Mouse (Mus musculus) hindbrain, embryonic 12.5 days (tissue): ENCODE measurements around the gene Cox7a2l. TPM values are rescaled to one million over a fixed set of nuclear protein-coding genes. Genes with fewer than 3 reads are reported as not detected.

Experiments used
- ATAC-seq: fragments of 200-750 bp; cut with Nextera tagmentation; 2 replicates; pipeline ENCODE4 v1.8.0; 2017; ENCODE audit warnings: moderate TSS enrichment; ENCODE audit not compliant: low FRiP score
- H3K27ac ChIP-seq: fragments of 300-500 bp; sonication (generic); 2 replicates; pipeline ENCODE4 v1.5.1; 2016; ENCODE audit warnings: mild to moderate bottlenecking
- H3K27me3 ChIP-seq: fragments of 300-500 bp; sonication (generic); 2 replicates; pipeline ENCODE4 v1.6.1; 2016; ENCODE audit warnings: mild to moderate bottlenecking
- H3K36me3 ChIP-seq: fragments of 300-500 bp; sonication (generic); 2 replicates; pipeline ENCODE4 v1.6.1; 2016; ENCODE audit warnings: mild to moderate bottlenecking
- H3K4me1 ChIP-seq: fragments of 300-500 bp; sonication (generic); 2 replicates; pipeline ENCODE4 v1.6.1; 2016
- H3K4me2 ChIP-seq: fragments of 300-500 bp; sonication (generic); replicated peaks from 2 replicates; pipeline ENCODE4 v1.6.1; 2016; ENCODE audit warnings: mild to moderate bottlenecking
- H3K4me3 ChIP-seq: fragments of 300-500 bp; sonication (generic); 2 replicates; pipeline ENCODE4 v1.5.1; 2016; ENCODE audit warnings: mild to moderate bottlenecking
- H3K9ac ChIP-seq: fragments of 300-500 bp; sonication (generic); 2 replicates; pipeline ENCODE4 v1.6.1; 2016; ENCODE audit warnings: mild to moderate bottlenecking, moderate library complexity
- H3K9me3 ChIP-seq: fragments of 300-500 bp; sonication (generic); replicated peaks from 2 replicates; pipeline ENCODE4 v1.6.1; 2016; ENCODE audit warnings: mild to moderate bottlenecking
- WGBS: fragments of 180-500 bp; shearing (Covaris S2); methylation state at CpG from one replicate; pipeline ENCODE4 v1.1.7; 2016; 5-methylcytosine and 5-hydroxymethylcytosine counted together
- polyA plus RNA-seq: library from polyadenylated mRNA; unstranded; fragments of >200 nt; fragmentation: Nextera tagmentation; extraction: Ambion mirVana; gene quantifications from 2 replicates; pipeline ENCODE4 v1.2.1, GENCODE M21; 2016

Gene Cox7a2l
- polyA plus RNA-seq, 1 experiment from 2014 or later = 139 TPM

DNA sequence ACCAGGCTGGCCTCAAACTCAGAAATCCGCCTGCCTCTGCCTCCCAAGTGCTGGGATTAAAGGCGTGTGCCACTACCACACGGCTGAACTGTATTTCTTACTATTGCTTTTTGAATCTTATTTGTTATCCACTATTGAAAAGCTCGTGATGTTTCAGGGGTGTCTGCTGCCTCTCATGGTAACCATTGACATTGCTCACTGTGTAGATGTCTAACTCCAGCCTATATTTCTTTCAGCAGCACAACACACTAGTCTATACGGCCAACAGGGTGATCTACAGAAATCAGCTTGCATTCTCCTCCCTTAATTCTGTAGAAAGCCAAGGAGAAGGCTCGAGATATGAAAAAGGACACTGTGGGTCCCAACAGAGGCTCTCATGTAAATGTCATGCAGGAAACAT, 28.1 kb upstream of the Cox7a2l start:
- WGBS = 74% methylated on average over 6 of the region's 6 CpGs
- Histone ChIP-seq H3K4me3 (0 out of 2 replicates have a peak overlapping the region, but pooled peaks have one; percentile 25), H3K9ac (0 out of 2 replicates have a peak overlapping the region, but pooled peaks have one; percentile 50), H3K27ac (0 out of 2 replicates have a peak overlapping the region, but pooled peaks have one; percentile 40), H3K4me2 (peak overlapping the region; percentile 49), H3K27me3 (peaks cover 29% of the 10 kb centered on the region), H3K36me3 (no peaks in the 10 kb centered on the region), H3K4me1 (peaks cover 20% of the 10 kb centered on the region), H3K9me3 (no peaks in the 10 kb centered on the region)
- no peak for ATAC-seq

DNA sequence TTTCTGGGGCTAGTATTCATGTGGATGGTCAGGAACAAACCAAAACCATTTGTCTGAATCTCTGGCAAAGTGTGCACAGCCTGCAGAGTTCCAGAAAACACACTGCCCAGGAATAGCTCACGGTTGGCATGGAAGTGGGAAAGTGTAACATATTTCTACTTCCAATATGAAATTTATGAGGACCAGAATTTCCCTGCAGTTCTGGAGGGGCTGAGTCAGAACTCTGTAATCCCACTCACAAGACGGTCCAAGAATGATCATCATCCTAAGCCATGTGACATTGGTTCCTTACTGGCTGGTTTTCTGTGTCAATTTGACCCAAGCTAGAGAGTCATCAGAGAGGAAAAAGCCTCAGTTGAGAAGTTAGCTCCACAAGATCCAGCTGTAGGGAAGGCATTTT, 25.3 kb upstream of the Cox7a2l start:
- WGBS = 87% methylated on average over 2 of the region's 2 CpGs
- H3K4me1 ChIP-seq = peaks cover 26% of the 10 kb centered on the region
- no peak for ATAC-seq
- peaks cover 19% of the 10 kb centered on the region for H3K27me3 ChIP-seq
- no peaks in the 10 kb centered on the region for H3K36me3 ChIP-seq
- no peak overlapping the region for H3K4me2 ChIP-seq
- H3K9me3 ChIP-seq = no peaks in the 10 kb centered on the region
- H3K9ac ChIP-seq = no peak overlapping the region
- H3K4me3 ChIP-seq = no peak overlapping the region
- H3K27ac ChIP-seq = no peak overlapping the region

DNA sequence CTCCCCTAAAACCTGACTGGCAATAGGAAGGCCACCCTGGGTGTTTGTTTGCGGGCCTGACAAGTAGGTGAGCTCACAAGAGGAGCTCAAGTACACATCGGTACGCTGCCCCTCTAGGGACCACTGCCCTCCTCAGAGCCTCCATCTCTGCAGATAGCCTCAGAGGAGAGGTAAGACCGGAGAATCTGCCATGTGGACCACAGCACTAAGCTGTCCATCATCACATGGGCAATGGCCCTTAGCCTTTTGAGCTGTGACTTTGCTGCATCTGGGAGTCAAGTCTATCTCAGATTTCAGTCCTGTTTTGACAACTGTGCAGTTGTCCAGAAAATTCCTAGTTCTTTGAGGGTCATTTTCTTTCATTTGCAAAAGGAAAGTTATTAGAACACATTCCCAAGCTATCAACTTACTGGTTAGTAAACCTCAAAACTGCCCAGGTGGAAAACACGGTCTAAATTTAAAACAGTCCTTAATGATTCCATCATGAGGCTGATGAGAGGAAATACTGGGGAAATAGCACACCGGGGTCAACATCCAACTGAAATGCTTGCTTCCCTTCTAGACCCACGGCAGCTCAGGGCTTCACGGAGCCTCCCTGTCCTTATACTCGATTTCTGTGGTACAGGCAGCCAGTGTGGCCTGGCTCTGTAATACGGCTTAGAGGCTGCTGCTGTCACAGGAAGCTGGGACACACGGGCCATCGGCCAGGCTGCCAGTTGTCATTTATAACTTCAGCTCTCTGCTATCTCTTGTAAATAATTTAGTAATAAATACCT, 22.3 kb upstream of the Cox7a2l start:
- no peak overlapping the region for H3K9ac ChIP-seq
- H3K27me3 ChIP-seq = peaks cover 6% of the 10 kb centered on the region; the same call in 1 of the 2 replicates
- H3K4me1 ChIP-seq = peaks cover 6% of the 10 kb centered on the region; the same call in 1 of the 2 replicates
- no peak overlapping the region for H3K4me3 ChIP-seq
- H3K27ac ChIP-seq = no peak overlapping the region
- 64% methylated on average over 12 of the region's 12 CpGs for WGBS
- no peak for ATAC-seq
- H3K4me2 ChIP-seq = no peak overlapping the region
- H3K9me3 ChIP-seq = no peaks in the 10 kb centered on the region
- no peaks in the 10 kb centered on the region for H3K36me3 ChIP-seq

DNA sequence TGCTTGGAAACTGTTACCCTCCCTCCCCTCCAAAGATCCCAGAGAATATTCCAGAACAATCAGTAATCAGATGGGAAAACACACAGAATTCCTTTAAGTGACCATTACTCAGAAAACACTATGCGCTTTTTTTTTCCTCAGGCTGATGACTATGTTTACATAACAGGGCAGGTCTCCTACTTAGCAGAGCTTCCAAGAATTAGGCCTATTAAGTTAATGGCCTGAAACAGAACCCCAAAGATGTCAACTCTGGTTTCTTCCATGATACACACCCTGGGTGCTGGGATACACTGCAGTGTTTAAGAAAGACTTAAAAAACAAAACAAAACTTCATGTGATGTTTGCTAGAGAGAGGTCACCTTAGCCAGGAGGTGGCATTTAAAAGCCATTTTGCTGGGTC, 21.6 kb upstream of the Cox7a2l start:
- no peaks in the 10 kb centered on the region for H3K9me3 ChIP-seq
- no peak overlapping the region for H3K27ac ChIP-seq
- no peak overlapping the region for H3K4me2 ChIP-seq
- no peaks in the 10 kb centered on the region for H3K36me3 ChIP-seq
- peaks cover 6% of the 10 kb centered on the region; the same call in 1 of the 2 replicates for H3K4me1 ChIP-seq
- WGBS = 84% methylated on average over 1 of the region's 1 CpGs
- H3K27me3 ChIP-seq = peaks cover 3% of the 10 kb centered on the region; the same call in 1 of the 2 replicates
- no peak overlapping the region for H3K4me3 ChIP-seq
- no peak for ATAC-seq
- no peak overlapping the region for H3K9ac ChIP-seq

- no peaks in the 10 kb centered on the region for H3K9me3 ChIP-seq
- H3K4me1 ChIP-seq = peaks cover 6% of the 10 kb centered on the region; the same call in 1 of the 2 replicates
- no peak overlapping the region for H3K9ac ChIP-seq
- H3K4me2 ChIP-seq = no peak overlapping the region
- H3K27me3 ChIP-seq = peaks cover 3% of the 10 kb centered on the region; the same call in 1 of the 2 replicates
- H3K4me3 ChIP-seq = no peak overlapping the region
- no peaks in the 10 kb centered on the region for H3K36me3 ChIP-seq
- ATAC-seq = no peak
- H3K27ac ChIP-seq = 0 out of 2 replicates have a peak overlapping the region, but pooled peaks have one; percentile 9
- 63% methylated on average over 9 of the region's 9 CpGs for WGBS
Measured at GRCm38 (mm10) chr17:83538141-83538540, 21.0 kb upstream of the Cox7a2l start.

GRCm38 (mm10) chr17:83533150-83533549, 16.0 kb upstream of the Cox7a2l start:
- Histone ChIP-seq H3K4me3 (no peak overlapping the region), H3K4me2 (no peak overlapping the region), H3K36me3 (no peaks in the 10 kb centered on the region), H3K27me3 (no peaks in the 10 kb centered on the region), H3K27ac (no peak overlapping the region), H3K9me3 (no peaks in the 10 kb centered on the region), H3K9ac (no peak overlapping the region), H3K4me1 (peaks cover 4% of the 10 kb centered on the region)
- 88% methylated on average over 9 of the region's 9 CpGs for whole genome bisulfite sequencing
- ATAC-seq = no peak

- Histone ChIP-seq H3K27ac (peak overlapping the region; percentile 72), H3K27me3 (no peaks in the 10 kb centered on the region), H3K4me3 (peak overlapping the region; percentile 7; the same call in 1 of the 2 replicates), H3K4me1 (peaks cover 31% of the 10 kb centered on the region), H3K36me3 (no peaks in the 10 kb centered on the region), H3K9me3 (no peaks in the 10 kb centered on the region), H3K9ac (peak overlapping the region; percentile 45), H3K4me2 (peak overlapping the region; percentile 42)
- WGBS = 24% methylated on average over 17 of the region's 17 CpGs
- ATAC-seq = peak; percentile 71
Measured at GRCm38 (mm10) chr17:83527651-83528381, 10.7 kb upstream of the Cox7a2l start.

- 27% methylated on average over 13 of the region's 13 CpGs for WGBS
- ATAC-seq = peak; percentile 81
- H3K27me3 ChIP-seq = no peaks in the 10 kb centered on the region
- H3K4me1 ChIP-seq = peaks cover 31% of the 10 kb centered on the region
- peak overlapping the region; percentile 45; the same call in 1 of the 2 replicates for H3K9ac ChIP-seq
- H3K36me3 ChIP-seq = no peaks in the 10 kb centered on the region
- H3K9me3 ChIP-seq = no peaks in the 10 kb centered on the region
- H3K4me3 ChIP-seq = peak overlapping the region; percentile 7; the same call in 1 of the 2 replicates
- H3K27ac ChIP-seq = peak overlapping the region; percentile 72
- H3K4me2 ChIP-seq = peak overlapping the region; percentile 42
Measured at GRCm38 (mm10) chr17:83526624-83527532, 9.7 kb upstream of the Cox7a2l start.

- 2% methylated on average over 5 of the region's 5 CpGs for WGBS
- no peak overlapping the region for H3K9ac ChIP-seq
- H3K4me1 ChIP-seq = peaks cover 31% of the 10 kb centered on the region
- H3K9me3 ChIP-seq = no peaks in the 10 kb centered on the region
- peak overlapping the region; percentile 15; the same call in 1 of the 2 replicates for H3K4me2 ChIP-seq
- H3K36me3 ChIP-seq = no peaks in the 10 kb centered on the region
- no peak overlapping the region for H3K4me3 ChIP-seq
- peak overlapping the region; percentile 23; the same call in 1 of the 2 replicates for H3K27ac ChIP-seq
- ATAC-seq = 0 out of 2 replicates have a peak, but pooled peaks have one; percentile 10
- H3K27me3 ChIP-seq = no peaks in the 10 kb centered on the region
Measured at GRCm38 (mm10) chr17:83526091-83526561, 9.0 kb upstream of the Cox7a2l start.

- peaks cover 31% of the 10 kb centered on the region for H3K4me1 ChIP-seq
- ATAC-seq = no peak
- no peaks in the 10 kb centered on the region for H3K9me3 ChIP-seq
- no peak overlapping the region for H3K9ac ChIP-seq
- no peak overlapping the region for H3K27ac ChIP-seq
- no peak overlapping the region for H3K4me3 ChIP-seq
- H3K36me3 ChIP-seq = no peaks in the 10 kb centered on the region
- WGBS = 3% methylated on average over 8 of the region's 8 CpGs
- H3K27me3 ChIP-seq = no peaks in the 10 kb centered on the region
- H3K4me2 ChIP-seq = no peak overlapping the region
Measured at GRCm38 (mm10) chr17:83525596-83525995, 8.5 kb upstream of the Cox7a2l start.

DNA sequence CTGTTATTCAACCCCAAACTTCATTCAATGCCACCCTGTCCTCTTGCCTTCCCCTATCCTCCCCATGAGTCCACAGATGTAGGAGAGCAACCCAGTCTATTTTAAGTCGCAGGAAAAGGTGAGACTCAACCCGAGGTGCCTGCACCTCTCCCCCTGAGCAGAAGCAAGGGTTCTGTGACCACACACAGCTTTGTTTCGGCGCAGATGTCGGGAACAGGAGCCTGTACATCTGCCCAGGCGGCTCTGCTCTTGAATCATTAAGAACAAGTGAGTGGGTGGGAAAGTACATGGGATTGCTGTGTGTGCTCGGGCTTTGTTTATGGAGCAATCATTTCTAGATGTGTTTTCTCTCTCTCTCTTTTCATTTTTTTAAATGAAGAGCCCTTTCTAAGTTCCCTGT, 7.6 kb upstream of the Cox7a2l start:
- Histone ChIP-seq H3K27ac (no peak overlapping the region), H3K4me2 (no peak overlapping the region), H3K36me3 (no peaks in the 10 kb centered on the region), H3K27me3 (no peaks in the 10 kb centered on the region), H3K4me1 (peaks cover 31% of the 10 kb centered on the region), H3K9me3 (no peaks in the 10 kb centered on the region), H3K4me3 (no peak overlapping the region), H3K9ac (no peak overlapping the region)
- WGBS = 43% methylated on average over 7 of the region's 7 CpGs
- no peak for ATAC-seq
